Mouse (Mus musculus) forebrain, embryonic 11.5 days (tissue): ENCODE data around the gene Gm6096. TPM values are rescaled to one million over a fixed set of nuclear protein-coding genes. Genes with fewer than 3 reads are reported as not detected.

Source experiments
- ATAC-seq: fragments of 200-750 bp; cut with Nextera tagmentation; replicated peaks from 2 replicates; pipeline ENCODE4 v1.8.0; 2017; ENCODE audit warnings: moderate TSS enrichment; ENCODE audit not compliant: low FRiP score
- DNase-seq: peaks from one replicate; pipeline ENCODE4 v3.0.0-alpha.2; 2017; ENCODE audit warnings: low spot score
- H3K27ac ChIP-seq: fragments of 300-500 bp; sonication (generic); 2 replicates; pipeline ENCODE4 v1.5.1; 2014; ENCODE audit warnings: low read depth, low read length
- H3K27me3 ChIP-seq: fragments of 300-500 bp; sonication (generic); 2 replicates; pipeline ENCODE4 v1.6.1; 2014; ENCODE audit warnings: mild to moderate bottlenecking, low read length, mixed read lengths; ENCODE audit not compliant: control insufficient read depth, insufficient read depth
- H3K36me3 ChIP-seq: fragments of 300-500 bp; sonication (generic); 2 replicates; pipeline ENCODE4 v1.6.1; 2014; ENCODE audit warnings: mild to moderate bottlenecking, low read length, moderate library complexity, mixed read lengths; ENCODE audit not compliant: control insufficient read depth, insufficient read depth
- H3K4me1 ChIP-seq: fragments of 300-500 bp; sonication (generic); replicated peaks from 2 replicates; pipeline ENCODE4 v1.6.1; 2014; ENCODE audit warnings: low read length, mixed read lengths; ENCODE audit not compliant: control insufficient read depth, insufficient read depth
- H3K4me2 ChIP-seq: fragments of 300-500 bp; sonication (generic); 2 replicates; pipeline ENCODE4 v1.6.1; 2014; ENCODE audit warnings: low read depth, mild to moderate bottlenecking, low read length, moderate library complexity, mixed read lengths; ENCODE audit not compliant: severe bottlenecking
- H3K4me3 ChIP-seq: fragments of 300-500 bp; sonication (generic); 2 replicates; pipeline ENCODE4 v1.5.1; 2014; ENCODE audit warnings: low read depth, low read length
- H3K9ac ChIP-seq: fragments of 300-500 bp; sonication (generic); 2 replicates; pipeline ENCODE4 v1.6.1; 2014; ENCODE audit warnings: low read length
- H3K9me3 ChIP-seq: fragments of 300-500 bp; sonication (generic); 2 replicates; pipeline ENCODE4 v1.6.1; 2016; ENCODE audit warnings: low read length, mixed read lengths; ENCODE audit not compliant: control insufficient read depth
- WGBS: fragments of 180-500 bp; shearing (Covaris S2); extraction: QIAGEN DNeasy Blood & Tissue Kit; methylation state at CpG from one replicate; pipeline ENCODE4 v1.1.7; 2014; 5-methylcytosine and 5-hydroxymethylcytosine counted together
- polyA plus RNA-seq: library from polyadenylated mRNA; unstranded; fragments of >200 nt; fragmentation: Nextera tagmentation; extraction: Ambion mirVana; gene quantifications from 2 replicates; pipeline ENCODE4 v1.2.1, GENCODE M21; 2014

Gm6096 gene
- polyA plus RNA-seq, 1 experiment from 2014 or later, result 0.60 TPM

- Histone ChIP-seq H3K27me3 (no peaks in the 10 kb centered on the region), H3K9me3 (no peaks in the 10 kb centered on the region), H3K9ac (peak overlapping the region; percentile 48), H3K36me3 (no peaks in the 10 kb centered on the region; the same call in 1 of the 2 replicates), H3K4me2 (peak overlapping the region; percentile 70), H3K4me1 (peaks cover 10% of the 10 kb centered on the region), H3K4me3 (peak overlapping the region; percentile 43), H3K27ac (peak overlapping the region; percentile 77)
- DNase-seq (peak; percentile 23), ATAC-seq (no peak)
- WGBS, result 46% methylated on average over 7 of the region's 7 CpGs
Measured at GRCm38 (mm10) chr7:34232785-34233725, 17.8 kb upstream of the Gm6096 start.

- peak overlapping the region; percentile 48 for H3K9ac ChIP-seq
- ATAC-seq (peak; percentile 95), DNase-seq (peak; percentile 100)
- H3K27me3 ChIP-seq, result no peaks in the 10 kb centered on the region
- under 1% methylated on average over 46 of the region's 46 CpGs for WGBS
- H3K4me1 ChIP-seq, result peaks cover 8% of the 10 kb centered on the region
- H3K36me3 ChIP-seq, result no peaks in the 10 kb centered on the region; the same call in 1 of the 2 replicates
- peak overlapping the region; percentile 70 for H3K4me2 ChIP-seq
- H3K27ac ChIP-seq, result peak overlapping the region; percentile 77
- H3K9me3 ChIP-seq, result no peaks in the 10 kb centered on the region
- H3K4me3 ChIP-seq, result peak overlapping the region; percentile 43
Measured at GRCm38 (mm10) chr7:34233909-34234609, 16.8 kb upstream of the Gm6096 start.

GRCm38 (mm10) chr7:34234610-34235561, 16.0 kb upstream of the Gm6096 start:
- peak overlapping the region; percentile 70 for H3K4me2 ChIP-seq
- peak overlapping the region; percentile 48 for H3K9ac ChIP-seq
- peaks cover 5% of the 10 kb centered on the region for H3K4me1 ChIP-seq
- H3K27me3 ChIP-seq, result no peaks in the 10 kb centered on the region
- H3K4me3 ChIP-seq, result peak overlapping the region; percentile 43
- peak overlapping the region; percentile 77 for H3K27ac ChIP-seq
- ATAC-seq (no peak), DNase-seq (peak; percentile 58)
- 5% methylated on average over 17 of the region's 17 CpGs for WGBS
- H3K36me3 ChIP-seq, result no peaks in the 10 kb centered on the region; the same call in 1 of the 2 replicates
- no peaks in the 10 kb centered on the region for H3K9me3 ChIP-seq

- DNase-seq, result peak; percentile 47
- Histone ChIP-seq H3K4me3 (no peak overlapping the region), H3K4me2 (no peak overlapping the region), H3K36me3 (no peaks in the 10 kb centered on the region; the same call in 1 of the 2 replicates), H3K27me3 (no peaks in the 10 kb centered on the region), H3K9me3 (no peaks in the 10 kb centered on the region), H3K9ac (no peak overlapping the region), H3K4me1 (peaks cover 5% of the 10 kb centered on the region), H3K27ac (no peak overlapping the region; the same call in 1 of the 2 replicates)
- no peak for ATAC-seq
- 85% methylated on average over 5 of the region's 5 CpGs for WGBS
Measured at GRCm38 (mm10) chr7:34235602-34236001, 15.2 kb upstream of the Gm6096 start.

- Histone ChIP-seq H3K4me1 (peaks cover 5% of the 10 kb centered on the region), H3K36me3 (no peaks in the 10 kb centered on the region; the same call in 1 of the 2 replicates), H3K4me3 (no peak overlapping the region), H3K9me3 (no peaks in the 10 kb centered on the region), H3K9ac (no peak overlapping the region), H3K27me3 (no peaks in the 10 kb centered on the region), H3K4me2 (no peak overlapping the region), H3K27ac (no peak overlapping the region)
- ATAC-seq (no peak), DNase-seq (peak; percentile 47)
- WGBS, result 94% methylated on average over 5 of the region's 5 CpGs
Measured at GRCm38 (mm10) chr7:34238086-34238485, 12.8 kb upstream of the Gm6096 start.

- Histone ChIP-seq H3K9me3 (no peaks in the 10 kb centered on the region), H3K4me3 (no peak overlapping the region), H3K4me2 (no peak overlapping the region), H3K27me3 (no peaks in the 10 kb centered on the region), H3K9ac (no peak overlapping the region), H3K36me3 (no peaks in the 10 kb centered on the region; the same call in 1 of the 2 replicates), H3K27ac (no peak overlapping the region), H3K4me1 (no peaks in the 10 kb centered on the region)
- WGBS, result 96% methylated on average over 11 of the region's 11 CpGs
- DNase-seq, result peak; percentile 35
- no peak for ATAC-seq
Measured at GRCm38 (mm10) chr7:34242176-34242575, 8.7 kb upstream of the Gm6096 start.

DNA sequence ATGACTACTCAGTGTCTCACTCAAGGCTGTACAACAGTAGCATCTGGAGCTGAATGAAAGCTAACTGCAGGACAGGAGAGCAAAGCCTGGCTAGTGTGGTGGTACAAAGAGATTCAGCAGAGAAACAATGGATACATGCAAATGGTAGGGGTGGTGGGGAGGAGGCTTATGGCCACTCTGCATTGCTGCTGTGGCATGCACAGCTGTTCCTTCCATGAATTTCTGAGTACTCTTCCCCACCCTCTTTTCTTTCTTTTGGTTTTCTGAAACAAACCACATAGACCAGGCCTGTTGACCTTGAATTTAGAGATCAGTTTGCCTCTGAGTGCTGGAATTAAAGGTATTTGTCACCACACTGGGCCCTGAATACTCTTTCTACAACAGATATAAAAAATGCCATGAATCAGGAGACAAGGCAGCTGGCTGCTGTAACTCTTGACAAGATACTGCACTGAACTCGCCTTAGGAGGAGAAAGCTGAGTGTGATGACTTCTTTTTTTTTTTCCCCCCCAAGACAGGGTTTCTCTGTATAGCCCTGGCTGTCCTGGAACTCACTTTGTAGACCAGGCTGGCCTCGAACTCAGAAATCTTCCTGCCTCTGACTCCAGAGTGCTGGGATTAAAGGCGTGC, 3.9 kb upstream of the Gm6096 start:
- Histone ChIP-seq H3K4me3 (no peak overlapping the region), H3K9ac (no peak overlapping the region), H3K27me3 (no peaks in the 10 kb centered on the region), H3K36me3 (no peaks in the 10 kb centered on the region; the same call in 1 of the 2 replicates), H3K27ac (no peak overlapping the region), H3K4me2 (no peak overlapping the region), H3K9me3 (no peaks in the 10 kb centered on the region), H3K4me1 (no peaks in the 10 kb centered on the region)
- no peak for ATAC-seq
- DNase-seq, result no peak
- WGBS, result 85% methylated on average over 3 of the region's 3 CpGs
